ENCODE assay signal across 8 mouse cellular contexts in the genomic region with DNA sequence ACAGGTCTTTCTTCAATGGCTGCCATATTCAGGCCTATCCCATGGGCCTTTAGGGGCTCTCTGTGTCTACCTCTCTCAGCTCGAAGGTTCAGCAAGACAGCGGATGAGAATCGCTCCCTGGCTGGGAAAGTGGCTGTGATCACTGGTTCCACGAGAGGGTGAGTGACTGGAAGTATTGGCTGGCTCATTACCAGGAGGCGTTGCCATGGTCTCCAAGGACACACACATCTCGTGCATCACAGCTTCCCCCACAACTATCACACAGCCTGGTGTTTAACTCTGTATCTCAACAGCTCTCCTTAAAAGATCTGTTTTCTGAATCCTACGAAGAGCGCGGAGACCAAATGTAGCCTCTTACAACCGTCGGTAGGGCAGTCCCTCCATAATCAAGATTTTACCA. TPM values are rescaled to one million over a fixed set of nuclear protein-coding genes. Genes with fewer than 3 reads are reported as not detected.
"Had no signal": no experiment of that assay in that cellular context is flagged by ENCODE, and none has a peak within 500 bp of the region (broad histone marks: within the 10 kb centered on the region; RNA-seq: fewer than 3 reads in every experiment).

No protein-coding gene starts in this region.

- DNase-seq: kidney, adult 8-10 months; kidney, postnatal 25 days; lung, adult 2 months; lung, postnatal 36 days; thymus, adult 2 months; thymus, postnatal 25 days had no signal

RNA-seq across cellular contexts. Expression of a gene that starts 12.8 kb away (rescaled TPM):
- total RNA-seq: left cerebral cortex, adult 18-20 months; megakaryocyte progenitor cell, adult 5-6 weeks had no signal
